Mouse (Mus musculus): ENCODE data around the gene Iqcd. TPM values are rescaled to one million over a fixed set of nuclear protein-coding genes. Genes with fewer than 3 reads are reported as not detected.

The Iqcd gene
- polyA plus RNA-seq, 1 experiment from 2014 or later = 0.64 TPM

Other genes with a start within 250 kb of the Iqcd start
- gene Lhx5, start 157.3 kb upstream of the Iqcd start, polyA plus RNA-seq (2015; fragmentation: Nextera tagmentation; extraction: Ambion mirVana) = 0.05 TPM in 1 of 2 replicates, not detected in the other
- gene Sdsl, start 116.2 kb upstream of the Iqcd start, polyA plus RNA-seq (2015; fragmentation: Nextera tagmentation; extraction: Ambion mirVana) = 7.3 and 7.6 TPM in 2 replicates
- gene Sds, start 112.5 kb upstream of the Iqcd start, polyA plus RNA-seq (2015; fragmentation: Nextera tagmentation; extraction: Ambion mirVana) = not detected in 2 replicates
- 52.6 and 56.1 TPM in 2 replicates for gene Plbd2, start 85.4 kb upstream of the Iqcd start, polyA plus RNA-seq (2015; fragmentation: Nextera tagmentation; extraction: Ambion mirVana)
- 6.6 and 6.7 TPM in 2 replicates for gene Slc8b1, start 77.8 kb upstream of the Iqcd start, polyA plus RNA-seq (2015; fragmentation: Nextera tagmentation; extraction: Ambion mirVana)
- gene Tpcn1, start 343 bp upstream of the Iqcd start, polyA plus RNA-seq (2015; fragmentation: Nextera tagmentation; extraction: Ambion mirVana) = 18.6 and 20.3 TPM in 2 replicates
- 11.1 and 11.6 TPM in 2 replicates for gene Rita1, start 23.6 kb downstream of the Iqcd start, polyA plus RNA-seq (2015; fragmentation: Nextera tagmentation; extraction: Ambion mirVana)
- gene Ddx54, start 23.7 kb downstream of the Iqcd start, polyA plus RNA-seq (2015; fragmentation: Nextera tagmentation; extraction: Ambion mirVana) = 37.8 and 41.1 TPM in 2 replicates
- gene Cfap73, start 45.2 kb downstream of the Iqcd start, polyA plus RNA-seq (2015; fragmentation: Nextera tagmentation; extraction: Ambion mirVana) = 0.44 and 0.59 TPM in 2 replicates
- 0.05 and 0.27 TPM in 2 replicates for gene Rasal1, start 59.8 kb downstream of the Iqcd start, polyA plus RNA-seq (2015; fragmentation: Nextera tagmentation; extraction: Ambion mirVana)
- gene Dtx1, start 122.9 kb downstream of the Iqcd start, polyA plus RNA-seq (2015; fragmentation: Nextera tagmentation; extraction: Ambion mirVana) = 2.5 and 3.8 TPM in 2 replicates
- gene Oas2, start 160.8 kb downstream of the Iqcd start, polyA plus RNA-seq (2015; fragmentation: Nextera tagmentation; extraction: Ambion mirVana) = 0.30 and 0.34 TPM in 2 replicates
- gene Oas3, start 188.6 kb downstream of the Iqcd start, polyA plus RNA-seq (2015; fragmentation: Nextera tagmentation; extraction: Ambion mirVana) = 0.09 and 0.12 TPM in 2 replicates
- gene Oas1e, start 206.5 kb downstream of the Iqcd start, polyA plus RNA-seq (2015; fragmentation: Nextera tagmentation; extraction: Ambion mirVana) = not detected in 2 replicates
- 0.33 and 0.49 TPM in 2 replicates for gene Oas1c, start 223.5 kb downstream of the Iqcd start, polyA plus RNA-seq (2015; fragmentation: Nextera tagmentation; extraction: Ambion mirVana)